Mouse (Mus musculus): ENCODE measurements around the gene Rps3. TPM values are rescaled to one million over a fixed set of nuclear protein-coding genes. Genes with fewer than 3 reads are reported as not detected.
A peak's percentile ranks its signal among the peaks of the same experiment; 100 is the strongest.

The Rps3 gene
- polyA plus RNA-seq, 1 experiment: 1,504 TPM

GRCm38 (mm10) chr7:99482637-99483036 lies 901 bp downstream of the Rps3 start:
- TF ChIP-seq CTCF (IDR thresholded peaks at IDR 0.05; ENCODE audit: borderline replicate concordance, insufficient read depth, low read length): no peak
- no peak for TF ChIP-seq POLR2A (IDR thresholded peaks at IDR 0.05; ENCODE audit: low read depth, low read length)
- Histone ChIP-seq H3K4me1 (ENCODE audit: control insufficient read depth, insufficient read depth, low read length) (peaks cover 14% of the 10 kb centered on the region), H3K27ac (ENCODE audit: insufficient read depth, low read length) (peak overlapping the region; percentile 66), H3K4me3 (ENCODE audit: insufficient read depth, low read length) (peak overlapping the region; percentile 100)

GRCm38 (mm10) chr7:99477235-99477634 lies 6.3 kb downstream of the Rps3 start:
- H3K27ac ChIP-seq (ENCODE audit: insufficient read depth, low read length): no peak overlapping the region
- H3K4me3 ChIP-seq (ENCODE audit: insufficient read depth, low read length): no peak overlapping the region
- peaks cover 16% of the 10 kb centered on the region for H3K4me1 ChIP-seq (ENCODE audit: control insufficient read depth, insufficient read depth, low read length)
- TF ChIP-seq POLR2A (IDR thresholded peaks at IDR 0.05; ENCODE audit: low read depth, low read length) (no peak), CTCF (IDR thresholded peaks at IDR 0.05; ENCODE audit: borderline replicate concordance, insufficient read depth, low read length) (no peak)

- Histone ChIP-seq H3K4me1 (ENCODE audit: control insufficient read depth, insufficient read depth, low read length) (peaks cover 16% of the 10 kb centered on the region), H3K27ac (ENCODE audit: insufficient read depth, low read length) (no peak overlapping the region), H3K4me3 (ENCODE audit: insufficient read depth, low read length) (no peak overlapping the region)
- no peak for TF ChIP-seq CTCF (IDR thresholded peaks at IDR 0.05; ENCODE audit: borderline replicate concordance, insufficient read depth, low read length)
These were observed 6.9 kb downstream of the Rps3 start for GRCm38 (mm10) chr7:99476558-99477114.

GRCm38 (mm10) chr7:99475562-99475911 lies 8.0 kb downstream of the Rps3 start:
- H3K27ac ChIP-seq (ENCODE audit: insufficient read depth, low read length): no peak overlapping the region
- peaks cover 11% of the 10 kb centered on the region for H3K4me1 ChIP-seq (ENCODE audit: control insufficient read depth, insufficient read depth, low read length)
- no peak overlapping the region for H3K4me3 ChIP-seq (ENCODE audit: insufficient read depth, low read length)
- TF ChIP-seq CTCF (IDR thresholded peaks at IDR 0.05; ENCODE audit: borderline replicate concordance, insufficient read depth, low read length) (no peak), POLR2A (IDR thresholded peaks at IDR 0.05; ENCODE audit: low read depth, low read length) (no peak)

- Histone ChIP-seq H3K4me3 (ENCODE audit: insufficient read depth, low read length) (no peak overlapping the region), H3K4me1 (ENCODE audit: control insufficient read depth, insufficient read depth, low read length) (peaks cover 8% of the 10 kb centered on the region), H3K27ac (ENCODE audit: insufficient read depth, low read length) (no peak overlapping the region)
- TF ChIP-seq POLR2A (IDR thresholded peaks at IDR 0.05; ENCODE audit: low read depth, low read length): no peak
- TF ChIP-seq CTCF (IDR thresholded peaks at IDR 0.05; ENCODE audit: borderline replicate concordance, insufficient read depth, low read length): no peak
These were observed 8.5 kb downstream of the Rps3 start for GRCm38 (mm10) chr7:99474836-99475561.

GRCm38 (mm10) chr7:99473638-99474407 lies 9.7 kb downstream of the Rps3 start:
- peaks cover 2% of the 10 kb centered on the region for H3K4me1 ChIP-seq (ENCODE audit: control insufficient read depth, insufficient read depth, low read length)
- TF ChIP-seq CTCF (IDR thresholded peaks at IDR 0.05; ENCODE audit: borderline replicate concordance, insufficient read depth, low read length) (no peak; the same call in 1 of the 2 replicates), POLR2A (IDR thresholded peaks at IDR 0.05; ENCODE audit: low read depth, low read length) (no peak)
- no peak overlapping the region for H3K27ac ChIP-seq (ENCODE audit: insufficient read depth, low read length)
- no peak overlapping the region for H3K4me3 ChIP-seq (ENCODE audit: insufficient read depth, low read length)

- no peak overlapping the region for H3K4me3 ChIP-seq (ENCODE audit: insufficient read depth, low read length)
- TF ChIP-seq POLR2A (IDR thresholded peaks at IDR 0.05; ENCODE audit: low read depth, low read length): no peak
- no peak for TF ChIP-seq CTCF (IDR thresholded peaks at IDR 0.05; ENCODE audit: borderline replicate concordance, insufficient read depth, low read length)
- peaks cover 2% of the 10 kb centered on the region; the same call in 1 of the 2 replicates for H3K4me1 ChIP-seq (ENCODE audit: control insufficient read depth, insufficient read depth, low read length)
- H3K27ac ChIP-seq (ENCODE audit: insufficient read depth, low read length): no peak overlapping the region
These were observed 12.0 kb downstream of the Rps3 start for GRCm38 (mm10) chr7:99471578-99471977.

GRCm38 (mm10) chr7:99469680-99470405 lies 13.7 kb downstream of the Rps3 start:
- H3K4me1 ChIP-seq (ENCODE audit: control insufficient read depth, insufficient read depth, low read length): 0 out of 2 replicates have a peak, but pooled peaks cover 2% of the 10 kb centered on the region
- H3K27ac ChIP-seq (ENCODE audit: insufficient read depth, low read length): no peak overlapping the region
- TF ChIP-seq CTCF (IDR thresholded peaks at IDR 0.05; ENCODE audit: borderline replicate concordance, insufficient read depth, low read length): no peak
- TF ChIP-seq POLR2A (IDR thresholded peaks at IDR 0.05; ENCODE audit: low read depth, low read length): no peak
- H3K4me3 ChIP-seq (ENCODE audit: insufficient read depth, low read length): no peak overlapping the region

GRCm38 (mm10) chr7:99468283-99469132 lies 15.0 kb downstream of the Rps3 start:
- H3K27ac ChIP-seq (ENCODE audit: insufficient read depth, low read length): no peak overlapping the region
- no peaks in the 10 kb centered on the region for H3K4me1 ChIP-seq (ENCODE audit: control insufficient read depth, insufficient read depth, low read length)
- TF ChIP-seq CTCF (IDR thresholded peaks at IDR 0.05; ENCODE audit: borderline replicate concordance, insufficient read depth, low read length): peak; percentile 43
- peak; percentile 44; the same call in 1 of the 2 replicates for TF ChIP-seq POLR2A (IDR thresholded peaks at IDR 0.05; ENCODE audit: low read depth, low read length)
- 0 out of 2 replicates have a peak overlapping the region, but pooled peaks have one; percentile 0 for H3K4me3 ChIP-seq (ENCODE audit: insufficient read depth, low read length)
